Comparison of ENCODE assay signal across 19 mouse cellular contexts in genomic region chr6:64703659-64704058, GRCm38 (mm10). TPM values are rescaled to one million over a fixed set of nuclear protein-coding genes. Genes with fewer than 3 reads are reported as not detected.
"Had no signal": no experiment of that assay in that cellular context is flagged by ENCODE, and none has a peak within 500 bp of the region (broad histone marks: within the 10 kb centered on the region; RNA-seq: fewer than 3 reads in every experiment).

No protein-coding gene starts in this region.

- DNase-seq: kidney, adult 2 months; kidney, postnatal 14 days; liver; lung, adult 18-20 months; midbrain, embryonic 14.5 days; retina, postnatal 1 day; right cerebral cortex, postnatal 4 days; spleen, adult 18-20 months; thymus, postnatal 36 days had no signal

RNA-seq across cellular contexts. Expression of gene Atoh1, which starts 25.3 kb away (rescaled TPM):
- total RNA-seq: layer of hippocampus, adult 8-10 months; layer of hippocampus, postnatal 14 days; left cerebral cortex, adult 2 months; left cerebral cortex, postnatal 25 days; megakaryocyte-erythroid progenitor cell, adult 5-6 weeks had no signal
- polyA plus RNA-seq: kidney, adult 2 months; kidney, embryonic 15.5 days; limb, embryonic 12.5 days; liver, embryonic 14.5 days; stomach, embryonic 14.5 days; thymus, postnatal 0 days had no signal
